Mouse (Mus musculus) bone marrow, adult 2 months (tissue): ENCODE results near the gene Parp8.

Source experiments
- CTCF ChIP-seq: fragments of 200-500 bp; IDR thresholded peaks from 2 replicates; pipeline ENCODE4 v1.5.1; 2011; ENCODE audit warnings: low read length, control low read depth; ENCODE audit not compliant: control insufficient read depth, insufficient read depth
- POLR2A ChIP-seq: fragments of 200-500 bp; IDR thresholded peaks from 2 replicates; pipeline ENCODE4 v1.6.1; 2011; ENCODE audit warnings: low read depth, mild to moderate bottlenecking, control low read depth, low read length, borderline replicate concordance; ENCODE audit not compliant: control insufficient read depth

- TF ChIP-seq CTCF (no peak), POLR2A (no peak)
Observed at GRCm38 (mm10) chr13:117020631-117021030, 4.7 kb downstream of the Parp8 start.
